Mouse (Mus musculus): ENCODE results near the gene Sgpp2. TPM values are rescaled to one million over a fixed set of nuclear protein-coding genes. Genes with fewer than 3 reads are reported as not detected.
A peak's percentile ranks its signal among the peaks of the same experiment; 100 is the strongest.

Sgpp2 gene
- polyA plus RNA-seq, 1 experiment from 2014 or later, result 16.0 TPM

GRCm38 (mm10) chr1:78451070-78451854, 141.1 kb downstream of the Sgpp2 start:
- Histone ChIP-seq H3K9ac (ENCODE audit: low read depth, low read length) (no peak overlapping the region), H3K4me1 (replicated peaks; ENCODE audit: insufficient read depth, low read length) (no peaks in the 10 kb centered on the region), H3K4me3 (replicated peaks; ENCODE audit: low read depth, low read length) (no peak overlapping the region), H3K9me3 (replicated peaks; ENCODE audit: low read length) (no peaks in the 10 kb centered on the region), H3K36me3 (ENCODE audit: insufficient read depth, low read length) (peaks cover 39% of the 10 kb centered on the region), H3K27me3 (ENCODE audit: insufficient read depth, low read length) (no peaks in the 10 kb centered on the region), H3K4me2 (ENCODE audit: low read length) (no peak overlapping the region), H3K27ac (no peak overlapping the region)
- TF ChIP-seq CTCF (IDR thresholded peaks at IDR 0.05; ENCODE audit: low read depth), result no peak
- ATAC-seq (replicated peaks; ENCODE audit: low FRiP score, low read depth), result no peak
- peak; percentile 13 for DNase-seq (ENCODE audit: low spot score)
- WGBS, result 58% methylated on average over 12 of the region's 12 CpGs

DNA sequence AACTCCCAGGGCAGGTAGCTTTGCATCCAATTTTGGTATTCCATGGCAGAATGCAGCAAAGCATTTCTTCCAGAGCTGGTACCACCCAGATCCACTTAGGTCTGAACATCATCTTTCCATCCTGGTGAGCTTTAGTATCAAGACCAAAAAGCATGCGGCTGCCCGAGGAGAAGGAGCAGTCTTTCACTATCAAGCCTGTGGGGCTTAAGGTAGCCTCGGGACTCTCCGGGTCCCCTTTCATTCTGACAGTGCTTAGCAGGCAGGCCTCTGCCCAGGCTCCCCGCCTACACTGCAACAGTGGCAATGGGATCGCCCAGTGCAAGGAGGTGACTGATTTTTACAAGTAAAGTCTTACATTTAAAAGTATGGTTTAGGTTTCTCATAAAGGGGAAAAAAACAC, 142.4 kb downstream of the Sgpp2 start:
- H3K27ac ChIP-seq, result no peak overlapping the region
- H3K4me1 ChIP-seq (replicated peaks; ENCODE audit: insufficient read depth, low read length), result no peaks in the 10 kb centered on the region
- H3K36me3 ChIP-seq (ENCODE audit: insufficient read depth, low read length), result peaks cover 39% of the 10 kb centered on the region
- TF ChIP-seq CTCF (IDR thresholded peaks at IDR 0.05; ENCODE audit: low read depth), result no peak
- no peak overlapping the region for H3K9ac ChIP-seq (ENCODE audit: low read depth, low read length)
- H3K27me3 ChIP-seq (ENCODE audit: insufficient read depth, low read length), result no peaks in the 10 kb centered on the region
- no peak for DNase-seq (ENCODE audit: low spot score)
- ATAC-seq (replicated peaks; ENCODE audit: low FRiP score, low read depth), result no peak
- 90% methylated on average over 6 of the region's 6 CpGs for WGBS
- no peak overlapping the region for H3K4me3 ChIP-seq (replicated peaks; ENCODE audit: low read depth, low read length)
- no peak overlapping the region for H3K4me2 ChIP-seq (ENCODE audit: low read length)
- no peaks in the 10 kb centered on the region for H3K9me3 ChIP-seq (replicated peaks; ENCODE audit: low read length)

DNA sequence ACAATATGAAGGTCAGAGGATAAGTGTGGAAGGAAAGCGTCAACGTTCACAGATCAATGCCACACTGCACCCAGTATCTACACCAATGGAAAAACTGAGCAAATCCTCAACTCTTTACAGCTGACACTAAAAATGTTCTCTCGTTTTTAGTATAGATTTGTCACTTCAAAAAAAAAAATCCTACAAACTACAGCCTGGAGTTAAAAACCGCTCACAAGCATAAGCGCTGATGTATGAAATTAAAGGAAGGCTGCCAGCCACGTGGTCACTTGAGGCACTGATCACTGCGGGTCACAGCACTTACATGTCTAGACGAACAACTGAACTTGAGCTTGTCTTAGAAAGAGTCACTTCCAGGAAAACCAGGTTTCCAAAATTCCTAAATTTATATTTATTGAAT, 143.7 kb downstream of the Sgpp2 start:
- peaks cover 48% of the 10 kb centered on the region for H3K36me3 ChIP-seq (ENCODE audit: insufficient read depth, low read length)
- H3K27me3 ChIP-seq (ENCODE audit: insufficient read depth, low read length), result no peaks in the 10 kb centered on the region
- DNase-seq (ENCODE audit: low spot score) (no peak), ATAC-seq (replicated peaks; ENCODE audit: low FRiP score, low read depth) (no peak)
- no peak for TF ChIP-seq CTCF (IDR thresholded peaks at IDR 0.05; ENCODE audit: low read depth)
- H3K9ac ChIP-seq (ENCODE audit: low read depth, low read length), result no peak overlapping the region
- 77% methylated on average over 8 of the region's 8 CpGs for WGBS
- H3K9me3 ChIP-seq (replicated peaks; ENCODE audit: low read length), result no peaks in the 10 kb centered on the region
- H3K27ac ChIP-seq, result no peak overlapping the region
- no peak overlapping the region for H3K4me2 ChIP-seq (ENCODE audit: low read length)
- no peaks in the 10 kb centered on the region for H3K4me1 ChIP-seq (replicated peaks; ENCODE audit: insufficient read depth, low read length)
- H3K4me3 ChIP-seq (replicated peaks; ENCODE audit: low read depth, low read length), result no peak overlapping the region

DNA sequence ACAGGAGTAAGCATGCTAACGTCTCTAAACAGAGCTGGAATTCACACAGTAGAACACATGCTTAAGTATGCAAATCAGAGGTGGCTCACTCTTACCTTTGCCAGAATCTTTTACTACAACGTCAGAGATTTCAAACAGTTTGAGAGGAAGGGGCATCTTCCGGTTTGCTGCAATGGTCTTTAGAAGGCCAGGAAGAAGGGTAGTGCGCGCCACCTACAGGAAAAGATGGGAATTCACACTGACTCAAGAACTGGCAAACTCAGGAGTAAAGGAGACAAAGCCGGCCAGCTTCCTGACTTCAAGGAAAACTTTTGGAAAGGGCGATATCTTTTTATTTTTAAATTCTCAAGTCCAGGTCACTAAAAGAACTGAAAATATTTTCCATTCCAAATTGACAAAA, 144.5 kb downstream of the Sgpp2 start:
- no peaks in the 10 kb centered on the region for H3K4me1 ChIP-seq (replicated peaks; ENCODE audit: insufficient read depth, low read length)
- DNase-seq (ENCODE audit: low spot score) (peak; percentile 78), ATAC-seq (replicated peaks; ENCODE audit: low FRiP score, low read depth) (no peak)
- no peaks in the 10 kb centered on the region for H3K9me3 ChIP-seq (replicated peaks; ENCODE audit: low read length)
- no peak overlapping the region for H3K9ac ChIP-seq (ENCODE audit: low read depth, low read length)
- H3K27me3 ChIP-seq (ENCODE audit: insufficient read depth, low read length), result no peaks in the 10 kb centered on the region
- H3K27ac ChIP-seq, result no peak overlapping the region
- H3K4me2 ChIP-seq (ENCODE audit: low read length), result no peak overlapping the region
- H3K4me3 ChIP-seq (replicated peaks; ENCODE audit: low read depth, low read length), result no peak overlapping the region
- TF ChIP-seq CTCF (IDR thresholded peaks at IDR 0.05; ENCODE audit: low read depth), result peak; percentile 83
- WGBS, result 35% methylated on average over 7 of the region's 7 CpGs
- peaks cover 50% of the 10 kb centered on the region for H3K36me3 ChIP-seq (ENCODE audit: insufficient read depth, low read length)

Other genes starting within 250 kb of the Sgpp2 start
- not detected in 2 replicates for gene Pax3, start 113.2 kb upstream of the Sgpp2 start, polyA plus RNA-seq (2015; fragmentation: Nextera tagmentation; extraction: Ambion mirVana)
- gene Farsb, start 178.6 kb downstream of the Sgpp2 start, polyA plus RNA-seq (2015; fragmentation: Nextera tagmentation; extraction: Ambion mirVana), result 94.3 and 98.7 TPM in 2 replicates
- 2.0 and 3.0 TPM in 2 replicates for gene Mogat1, start 200.6 kb downstream of the Sgpp2 start, polyA plus RNA-seq (2015; fragmentation: Nextera tagmentation; extraction: Ambion mirVana)
- 2.5 and 2.8 TPM in 2 replicates for gene BC035947, start 201.8 kb downstream of the Sgpp2 start, polyA plus RNA-seq (2015; fragmentation: Nextera tagmentation; extraction: Ambion mirVana)